Mouse (Mus musculus): ENCODE results near the gene Slco6c1. TPM values are rescaled to one million over a fixed set of nuclear protein-coding genes. Genes with fewer than 3 reads are reported as not detected.

Slco6c1 gene
- polyA plus RNA-seq (2015; fragmentation: Nextera tagmentation; extraction: Ambion mirVana): not detected in 2 replicates

DNA sequence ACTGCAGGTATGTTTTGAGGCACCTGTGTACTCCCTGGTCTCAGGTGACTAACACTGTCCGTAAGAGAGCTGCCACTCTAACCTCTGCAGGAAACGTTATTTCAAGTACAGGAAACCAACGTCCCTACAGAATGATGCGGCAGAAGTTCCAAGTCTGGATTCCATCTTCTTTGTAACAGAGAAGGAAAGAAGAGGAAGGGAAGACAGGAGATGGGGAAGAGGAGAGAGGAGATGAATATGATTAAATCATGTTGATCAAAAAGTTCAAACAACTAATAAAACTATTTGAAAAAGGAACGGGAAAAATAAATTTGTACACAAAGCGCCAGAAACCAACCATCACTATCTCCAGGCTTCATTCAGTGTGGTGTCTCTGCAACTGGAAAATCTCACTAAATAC, at the start of gene Slco6c1:
Gene Slco6c1 (minus strand): TSS at position 101 of the 400 bp plus-strand sequence.
- WGBS (ENCODE audit: insufficient replicate concordance): 63% methylated on average over 6 of the region's 6 CpGs
- no peak within 1 kb of the TSS for H3K9ac ChIP-seq
- H3K4me3 ChIP-seq (replicated peaks): no peak within 1 kb of the TSS
- no peak within 1 kb of the TSS for H3K27ac ChIP-seq (replicated peaks)
- no peaks in the 10 kb centered on the region for H3K9me3 ChIP-seq (replicated peaks)
- ATAC-seq (ENCODE audit: insufficient read depth): no peak
- H3K36me3 ChIP-seq (replicated peaks): no peaks in the 10 kb centered on the region
- no peaks in the 10 kb centered on the region for H3K4me1 ChIP-seq (replicated peaks)
- no peaks in the 10 kb centered on the region for H3K27me3 ChIP-seq
- no peak within 1 kb of the TSS for H3K4me2 ChIP-seq

DNA sequence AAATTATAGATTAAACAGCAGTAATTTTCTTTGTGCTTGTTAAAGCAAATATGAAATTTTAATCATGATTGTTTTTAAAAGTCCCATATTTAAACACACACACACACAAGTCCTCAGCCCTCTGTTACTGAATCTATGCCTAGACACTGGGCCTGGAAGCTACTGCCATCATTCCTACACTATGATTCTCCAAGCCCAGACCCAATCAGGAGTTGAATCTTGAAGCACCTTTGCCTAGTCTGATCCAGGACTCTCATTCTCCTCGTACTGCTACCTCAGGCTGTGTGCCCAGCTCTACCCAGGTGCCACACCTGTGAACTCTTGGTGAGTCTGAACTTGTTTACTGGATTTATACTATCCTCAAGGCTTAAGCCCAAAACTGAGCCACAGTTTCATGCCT, 89.1 kb downstream of the Slco6c1 start:
- H3K9me3 ChIP-seq (replicated peaks): no peaks in the 10 kb centered on the region
- H3K4me3 ChIP-seq (replicated peaks): no peak overlapping the region
- no peaks in the 10 kb centered on the region for H3K36me3 ChIP-seq (replicated peaks)
- H3K4me2 ChIP-seq: no peak overlapping the region
- H3K9ac ChIP-seq: no peak overlapping the region
- no peak for ATAC-seq (ENCODE audit: insufficient read depth)
- no peaks in the 10 kb centered on the region for H3K27me3 ChIP-seq
- H3K4me1 ChIP-seq (replicated peaks): no peaks in the 10 kb centered on the region
- WGBS (ENCODE audit: insufficient replicate concordance): 37% methylated on average over 1 of the region's 1 CpGs
- no peak overlapping the region for H3K27ac ChIP-seq (replicated peaks)

DNA sequence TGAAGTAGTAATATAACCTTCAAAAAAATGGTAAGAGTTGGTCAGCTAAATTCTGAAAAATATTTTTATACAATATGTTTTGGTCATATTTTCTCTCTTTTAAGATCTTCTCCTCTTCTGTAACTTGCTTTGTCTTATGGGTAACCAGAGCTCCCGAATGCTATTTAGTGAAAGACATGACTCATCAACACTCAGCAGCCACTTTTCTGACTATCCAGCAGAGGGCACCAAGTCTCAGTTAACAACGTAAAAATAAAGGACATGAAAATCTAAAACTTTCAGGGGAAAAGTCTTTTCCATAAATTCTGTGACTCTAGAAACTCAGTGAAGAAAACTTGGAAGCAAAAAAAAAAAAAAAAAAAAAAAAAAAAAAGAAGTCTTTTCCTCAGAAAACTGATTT, 89.6 kb downstream of the Slco6c1 start:
- no peaks in the 10 kb centered on the region for H3K9me3 ChIP-seq (replicated peaks)
- no peaks in the 10 kb centered on the region for H3K27me3 ChIP-seq
- 14% methylated on average over 2 of the region's 2 CpGs for WGBS (ENCODE audit: insufficient replicate concordance)
- H3K4me3 ChIP-seq (replicated peaks): no peak overlapping the region
- H3K9ac ChIP-seq: no peak overlapping the region
- no peaks in the 10 kb centered on the region for H3K4me1 ChIP-seq (replicated peaks)
- ATAC-seq (ENCODE audit: insufficient read depth): no peak
- H3K27ac ChIP-seq (replicated peaks): no peak overlapping the region
- no peaks in the 10 kb centered on the region for H3K36me3 ChIP-seq (replicated peaks)
- H3K4me2 ChIP-seq: no peak overlapping the region

DNA sequence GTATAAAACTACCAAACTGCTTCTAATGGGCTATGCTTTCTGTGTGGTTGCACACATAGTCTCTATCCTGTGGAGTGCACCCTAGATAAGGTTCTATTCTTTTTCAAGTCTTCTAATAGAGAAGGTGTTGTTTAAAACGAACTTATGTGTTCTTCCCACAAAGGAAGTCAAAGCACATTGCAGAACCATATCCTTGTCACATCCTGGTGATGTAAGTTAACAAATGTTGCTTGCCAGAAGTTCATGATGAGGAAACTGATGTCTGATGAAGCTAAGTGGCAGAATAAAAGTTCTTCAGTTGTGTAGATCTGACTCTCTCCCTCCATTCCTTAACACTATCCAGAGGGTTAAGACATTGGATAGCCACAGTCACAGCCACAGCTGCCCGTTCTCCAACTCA, 90.1 kb downstream of the Slco6c1 start:
- Histone ChIP-seq H3K9me3 (replicated peaks) (no peaks in the 10 kb centered on the region), H3K27ac (replicated peaks) (no peak overlapping the region), H3K27me3 (no peaks in the 10 kb centered on the region), H3K4me1 (replicated peaks) (no peaks in the 10 kb centered on the region), H3K9ac (no peak overlapping the region), H3K36me3 (replicated peaks) (no peaks in the 10 kb centered on the region), H3K4me3 (replicated peaks) (no peak overlapping the region), H3K4me2 (no peak overlapping the region)
- no peak for ATAC-seq (ENCODE audit: insufficient read depth)
- WGBS (ENCODE audit: insufficient replicate concordance): 35% methylated on average over 2 of the region's 2 CpGs

DNA sequence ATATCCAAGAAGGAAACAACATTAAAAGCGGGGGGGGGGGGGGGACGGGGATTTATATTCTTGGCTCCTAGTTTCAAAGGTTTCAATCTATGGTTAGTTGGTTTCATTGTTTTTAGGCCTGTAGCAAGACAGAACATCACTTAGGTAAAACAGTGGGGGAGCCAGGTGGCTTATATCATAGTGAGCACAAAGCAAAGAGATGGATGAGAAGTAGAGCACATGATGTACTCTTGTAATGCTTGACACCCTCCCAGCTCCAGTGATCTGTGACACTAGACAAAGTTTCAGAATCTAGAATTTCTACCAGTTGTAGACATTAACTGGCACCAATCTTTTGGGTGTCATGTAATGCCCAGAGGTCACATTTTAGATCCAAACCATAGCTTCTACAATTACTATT, 106.7 kb downstream of the Slco6c1 start:
- no peak overlapping the region for H3K4me2 ChIP-seq
- ATAC-seq (ENCODE audit: insufficient read depth): no peak
- WGBS (ENCODE audit: insufficient replicate concordance): 61% methylated on average over 2 of the region's 2 CpGs
- no peak overlapping the region for H3K9ac ChIP-seq
- H3K9me3 ChIP-seq (replicated peaks): no peaks in the 10 kb centered on the region
- no peaks in the 10 kb centered on the region for H3K4me1 ChIP-seq (replicated peaks)
- no peaks in the 10 kb centered on the region for H3K36me3 ChIP-seq (replicated peaks)
- H3K27ac ChIP-seq (replicated peaks): no peak overlapping the region
- H3K27me3 ChIP-seq: no peaks in the 10 kb centered on the region
- no peak overlapping the region for H3K4me3 ChIP-seq (replicated peaks)

DNA sequence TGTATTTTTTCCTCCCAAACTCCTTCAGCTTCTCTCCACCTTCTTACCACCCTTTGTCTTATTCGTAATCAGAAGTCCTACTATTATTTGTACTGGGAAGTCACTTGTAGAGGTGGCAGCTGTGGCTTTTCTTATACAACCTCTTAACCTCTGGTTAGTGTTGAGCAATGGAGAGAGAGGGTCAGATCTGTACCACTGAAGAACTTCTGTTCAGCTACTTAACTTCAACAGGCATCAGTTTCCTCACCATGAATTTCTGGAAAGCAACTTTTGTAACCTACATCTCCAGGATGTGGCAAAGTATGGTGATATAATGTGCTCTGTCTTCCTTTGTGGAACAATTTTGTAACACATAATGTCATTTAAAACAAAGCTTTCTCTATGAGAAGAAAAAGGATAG, 108.7 kb downstream of the Slco6c1 start:
- no peak overlapping the region for H3K4me2 ChIP-seq
- no peaks in the 10 kb centered on the region for H3K27me3 ChIP-seq
- no peak for ATAC-seq (ENCODE audit: insufficient read depth)
- no peaks in the 10 kb centered on the region for H3K4me1 ChIP-seq (replicated peaks)
- H3K27ac ChIP-seq (replicated peaks): no peak overlapping the region
- H3K9ac ChIP-seq: no peak overlapping the region
- H3K36me3 ChIP-seq (replicated peaks): no peaks in the 10 kb centered on the region
- H3K4me3 ChIP-seq (replicated peaks): no peak overlapping the region
- 29% methylated on average over 1 of the region's 1 CpGs for WGBS (ENCODE audit: insufficient replicate concordance)
- no peaks in the 10 kb centered on the region for H3K9me3 ChIP-seq (replicated peaks)

DNA sequence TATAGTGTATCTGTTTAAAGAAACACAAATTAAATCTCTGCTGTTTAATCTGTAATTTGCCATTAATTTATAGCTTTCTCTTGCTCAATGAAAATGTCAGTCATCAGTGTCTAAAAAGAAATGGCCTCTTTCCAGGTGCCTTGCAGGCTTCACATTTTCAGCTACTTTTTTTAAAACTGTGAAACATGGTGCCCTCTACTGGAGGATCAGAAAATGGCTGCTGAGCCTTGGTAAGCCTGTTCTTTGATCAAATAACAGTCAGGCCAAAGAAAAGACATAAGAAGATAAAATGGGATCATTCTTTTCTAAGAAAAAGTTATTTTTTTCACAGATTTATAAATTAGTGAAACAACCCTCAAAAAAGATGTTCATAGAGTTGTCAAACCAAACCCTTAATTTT, 109.1 kb downstream of the Slco6c1 start:
- H3K9me3 ChIP-seq (replicated peaks): no peaks in the 10 kb centered on the region
- H3K9ac ChIP-seq: no peak overlapping the region
- H3K4me2 ChIP-seq: no peak overlapping the region
- no peaks in the 10 kb centered on the region for H3K4me1 ChIP-seq (replicated peaks)
- no peak overlapping the region for H3K27ac ChIP-seq (replicated peaks)
- no peak for ATAC-seq (ENCODE audit: insufficient read depth)
- H3K4me3 ChIP-seq (replicated peaks): no peak overlapping the region
- H3K36me3 ChIP-seq (replicated peaks): no peaks in the 10 kb centered on the region
- H3K27me3 ChIP-seq: no peaks in the 10 kb centered on the region

Measured in liver, embryonic 15.5 days (tissue).